Mouse (Mus musculus) limb, embryonic 13.5 days (tissue): ENCODE results near the gene Smad1. TPM values are rescaled to one million over a fixed set of nuclear protein-coding genes. Genes with fewer than 3 reads are reported as not detected.

Source experiments
- ATAC-seq: fragments of 200-750 bp; cut with Nextera tagmentation; 2 replicates; pipeline ENCODE4 v1.8.0; 2017; ENCODE audit warnings: low read depth, moderate number of reproducible peaks, moderate TSS enrichment; ENCODE audit not compliant: low FRiP score
- H3K27ac ChIP-seq: fragments of 300-500 bp; sonication (generic); 2 replicates; pipeline ENCODE4 v1.5.1; 2015; ENCODE audit warnings: inconsistent platforms, mild to moderate bottlenecking, moderate library complexity
- H3K27me3 ChIP-seq: fragments of 300-500 bp; sonication (generic); 2 replicates; pipeline ENCODE4 v1.6.1; 2015; ENCODE audit warnings: mild to moderate bottlenecking, inconsistent platforms
- H3K36me3 ChIP-seq: fragments of 300-500 bp; sonication (generic); 2 replicates; pipeline ENCODE4 v1.6.1; 2015; ENCODE audit warnings: inconsistent platforms, mild to moderate bottlenecking, moderate library complexity
- H3K4me1 ChIP-seq: fragments of 300-500 bp; sonication (generic); 2 replicates; pipeline ENCODE4 v1.6.1; 2015; ENCODE audit warnings: inconsistent platforms
- H3K4me2 ChIP-seq: fragments of 300-500 bp; sonication (generic); replicated peaks from 2 replicates; pipeline ENCODE4 v1.6.1; 2015; ENCODE audit warnings: inconsistent platforms, mild to moderate bottlenecking, moderate library complexity
- H3K4me3 ChIP-seq: fragments of 300-500 bp; sonication (generic); 2 replicates; pipeline ENCODE4 v1.5.1; 2015; ENCODE audit warnings: moderate library complexity, mild to moderate bottlenecking, inconsistent platforms
- H3K9ac ChIP-seq: fragments of 300-500 bp; sonication (generic); 2 replicates; pipeline ENCODE4 v1.6.1; 2015; ENCODE audit warnings: mild to moderate bottlenecking, inconsistent platforms
- H3K9me3 ChIP-seq: fragments of 300-500 bp; sonication (generic); 2 replicates; pipeline ENCODE4 v1.6.1; 2016; ENCODE audit warnings: inconsistent platforms
- WGBS: fragments of 180-500 bp; shearing (Covaris S2); methylation state at CpG from one replicate; pipeline ENCODE4 v1.1.7; 2015; 5-methylcytosine and 5-hydroxymethylcytosine counted together
- polyA plus RNA-seq: library from polyadenylated mRNA; unstranded; fragments of >200 nt; fragmentation: Nextera tagmentation; extraction: Ambion mirVana; gene quantifications from 2 replicates; pipeline ENCODE4 v1.2.1, GENCODE M21; 2015

Gene Smad1
- polyA plus RNA-seq, 1 experiment from 2014 or later: 48.2 TPM

GRCm38 (mm10) chr8:79324036-79324435 is 75.3 kb downstream of the Smad1 start:
- no peak for ATAC-seq
- H3K27me3 ChIP-seq: no peaks in the 10 kb centered on the region
- H3K9ac ChIP-seq: no peak overlapping the region
- H3K9me3 ChIP-seq: no peaks in the 10 kb centered on the region
- H3K4me3 ChIP-seq: no peak overlapping the region
- no peak overlapping the region for H3K4me2 ChIP-seq
- WGBS: 37% methylated on average over 3 of the region's 3 CpGs
- peaks cover 22% of the 10 kb centered on the region for H3K4me1 ChIP-seq
- H3K27ac ChIP-seq: no peak overlapping the region
- no peaks in the 10 kb centered on the region for H3K36me3 ChIP-seq

GRCm38 (mm10) chr8:79323121-79323520 is 76.2 kb downstream of the Smad1 start:
- Histone ChIP-seq H3K27ac (no peak overlapping the region), H3K27me3 (no peaks in the 10 kb centered on the region), H3K4me2 (no peak overlapping the region), H3K4me3 (no peak overlapping the region), H3K9me3 (no peaks in the 10 kb centered on the region), H3K36me3 (no peaks in the 10 kb centered on the region), H3K4me1 (peaks cover 22% of the 10 kb centered on the region), H3K9ac (no peak overlapping the region)
- ATAC-seq: no peak; the same call in 1 of the 2 replicates
- WGBS: 47% methylated on average over 7 of the region's 7 CpGs

- no peak for ATAC-seq
- H3K9me3 ChIP-seq: no peaks in the 10 kb centered on the region
- H3K27me3 ChIP-seq: no peaks in the 10 kb centered on the region
- H3K36me3 ChIP-seq: no peaks in the 10 kb centered on the region
- H3K4me1 ChIP-seq: no peaks in the 10 kb centered on the region
- no peak overlapping the region for H3K4me3 ChIP-seq
- no peak overlapping the region for H3K27ac ChIP-seq
- 80% methylated on average over 2 of the region's 2 CpGs for WGBS
- H3K9ac ChIP-seq: no peak overlapping the region
- no peak overlapping the region for H3K4me2 ChIP-seq
These were observed 88.5 kb downstream of the Smad1 start for GRCm38 (mm10) chr8:79310801-79311200.

GRCm38 (mm10) chr8:79305941-79306340 is 93.4 kb downstream of the Smad1 start:
- no peaks in the 10 kb centered on the region for H3K36me3 ChIP-seq
- 65% methylated on average over 5 of the region's 5 CpGs for WGBS
- no peaks in the 10 kb centered on the region for H3K9me3 ChIP-seq
- peaks cover 6% of the 10 kb centered on the region for H3K4me1 ChIP-seq
- ATAC-seq: no peak
- H3K4me2 ChIP-seq: no peak overlapping the region
- no peaks in the 10 kb centered on the region for H3K27me3 ChIP-seq
- H3K4me3 ChIP-seq: no peak overlapping the region
- no peak overlapping the region for H3K9ac ChIP-seq
- H3K27ac ChIP-seq: no peak overlapping the region

- Histone ChIP-seq H3K27me3 (no peaks in the 10 kb centered on the region), H3K4me3 (no peak overlapping the region), H3K4me1 (peaks cover 10% of the 10 kb centered on the region), H3K4me2 (no peak overlapping the region), H3K9ac (no peak overlapping the region), H3K9me3 (no peaks in the 10 kb centered on the region), H3K36me3 (no peaks in the 10 kb centered on the region), H3K27ac (no peak overlapping the region)
- no peak for ATAC-seq
- WGBS: 70% methylated on average over 3 of the region's 3 CpGs
These were observed 97.8 kb downstream of the Smad1 start for GRCm38 (mm10) chr8:79301548-79301947.

- no peak for ATAC-seq
- WGBS: 82% methylated on average over 5 of the region's 5 CpGs
- H3K4me2 ChIP-seq: no peak overlapping the region
These were observed 99.6 kb downstream of the Smad1 start for GRCm38 (mm10) chr8:79299704-79300103.

GRCm38 (mm10) chr8:79297763-79298162 is 101.6 kb downstream of the Smad1 start:
- no peak overlapping the region for H3K9ac ChIP-seq
- H3K27ac ChIP-seq: no peak overlapping the region
- H3K4me2 ChIP-seq: no peak overlapping the region
- H3K27me3 ChIP-seq: no peaks in the 10 kb centered on the region
- no peak for ATAC-seq
- H3K9me3 ChIP-seq: no peaks in the 10 kb centered on the region
- no peaks in the 10 kb centered on the region for H3K36me3 ChIP-seq
- 51% methylated on average over 3 of the region's 3 CpGs for WGBS
- no peak overlapping the region for H3K4me3 ChIP-seq
- peaks cover 27% of the 10 kb centered on the region for H3K4me1 ChIP-seq

More at GRCm38 (mm10) chr8:79299704-79300103, 99.6 kb downstream of the Smad1 start:
- Histone ChIP-seq H3K4me1 (peaks cover 16% of the 10 kb centered on the region), H3K36me3 (no peaks in the 10 kb centered on the region), H3K27ac (no peak overlapping the region), H3K9me3 (no peaks in the 10 kb centered on the region), H3K27me3 (no peaks in the 10 kb centered on the region), H3K4me3 (no peak overlapping the region), H3K9ac (no peak overlapping the region)

GRCm38 (mm10) chr8:79295276-79296105 is 103.8 kb downstream of the Smad1 start:
- no peaks in the 10 kb centered on the region for H3K27me3 ChIP-seq
- no peaks in the 10 kb centered on the region for H3K36me3 ChIP-seq
- peak overlapping the region; percentile 79 for H3K9ac ChIP-seq
- ATAC-seq: no peak
- peak overlapping the region; percentile 97 for H3K27ac ChIP-seq
- H3K9me3 ChIP-seq: no peaks in the 10 kb centered on the region
- WGBS: 12% methylated on average over 18 of the region's 18 CpGs
- peaks cover 26% of the 10 kb centered on the region for H3K4me1 ChIP-seq
- H3K4me3 ChIP-seq: peak overlapping the region; percentile 61
- H3K4me2 ChIP-seq: peak overlapping the region; percentile 75

GRCm38 (mm10) chr8:79294610-79295275 is 104.6 kb downstream of the Smad1 start, which contains the start of gene Mmaa:
Gene Mmaa, minus strand, starts transcription at chr8:79294937.
- Histone ChIP-seq H3K9me3 (no peaks in the 10 kb centered on the region), H3K27ac (peak within 1 kb of the TSS; percentile 97), H3K4me1 (peaks cover 30% of the 10 kb centered on the region), H3K27me3 (no peaks in the 10 kb centered on the region), H3K4me2 (peak within 1 kb of the TSS; percentile 75), H3K9ac (peak within 1 kb of the TSS; percentile 83), H3K4me3 (peak within 1 kb of the TSS; percentile 61), H3K36me3 (no peaks in the 10 kb centered on the region)
- ATAC-seq: peak; percentile 93
- under 1% methylated on average over 74 of the region's 74 CpGs for WGBS

- 35% methylated on average over 3 of the region's 3 CpGs for WGBS
- H3K9me3 ChIP-seq: no peaks in the 10 kb centered on the region
- peak overlapping the region; percentile 61 for H3K4me3 ChIP-seq
- 0 out of 2 replicates have a peak overlapping the region, but pooled peaks have one; percentile 3 for H3K27ac ChIP-seq
- peak overlapping the region; percentile 75 for H3K4me2 ChIP-seq
- peak overlapping the region; percentile 83 for H3K9ac ChIP-seq
- no peaks in the 10 kb centered on the region for H3K27me3 ChIP-seq
- no peaks in the 10 kb centered on the region for H3K36me3 ChIP-seq
- no peak for ATAC-seq
- H3K4me1 ChIP-seq: peaks cover 30% of the 10 kb centered on the region
These were observed 105.5 kb downstream of the Smad1 start for GRCm38 (mm10) chr8:79293841-79294240.

- no peaks in the 10 kb centered on the region for H3K27me3 ChIP-seq
- peak overlapping the region; percentile 83; the same call in 1 of the 2 replicates for H3K9ac ChIP-seq
- H3K9me3 ChIP-seq: no peaks in the 10 kb centered on the region
- H3K4me3 ChIP-seq: no peak overlapping the region; the same call in 1 of the 2 replicates
- H3K4me2 ChIP-seq: peak overlapping the region; percentile 75
- H3K27ac ChIP-seq: no peak overlapping the region
- H3K4me1 ChIP-seq: peaks cover 30% of the 10 kb centered on the region
- no peaks in the 10 kb centered on the region for H3K36me3 ChIP-seq
- WGBS: 82% methylated on average over 3 of the region's 3 CpGs
- no peak for ATAC-seq
These were observed 106.5 kb downstream of the Smad1 start for GRCm38 (mm10) chr8:79292712-79293264.

GRCm38 (mm10) chr8:79289592-79289991 is 109.7 kb downstream of the Smad1 start:
- Histone ChIP-seq H3K4me1 (peaks cover 19% of the 10 kb centered on the region), H3K9ac (no peak overlapping the region), H3K27ac (no peak overlapping the region), H3K27me3 (no peaks in the 10 kb centered on the region), H3K36me3 (no peaks in the 10 kb centered on the region; the same call in 1 of the 2 replicates), H3K4me2 (no peak overlapping the region), H3K4me3 (no peak overlapping the region), H3K9me3 (no peaks in the 10 kb centered on the region)
- WGBS: 72% methylated on average over 5 of the region's 5 CpGs
- no peak for ATAC-seq
